Mouse (Mus musculus) adipocyte (in vitro differentiated cells): ENCODE data around the gene Elf1.
"Not testable (repeated sequence)": the region's sequence is repeated elsewhere in the genome, so short reads cannot be mapped to it uniquely, and the experiment has no call there.

Experiments used
- DNase-seq: peaks from one replicate; pipeline ENCODE4 v3.0.0-alpha.2; 2016; ENCODE audit warnings: low spot score

Elf1 gene

DNA sequence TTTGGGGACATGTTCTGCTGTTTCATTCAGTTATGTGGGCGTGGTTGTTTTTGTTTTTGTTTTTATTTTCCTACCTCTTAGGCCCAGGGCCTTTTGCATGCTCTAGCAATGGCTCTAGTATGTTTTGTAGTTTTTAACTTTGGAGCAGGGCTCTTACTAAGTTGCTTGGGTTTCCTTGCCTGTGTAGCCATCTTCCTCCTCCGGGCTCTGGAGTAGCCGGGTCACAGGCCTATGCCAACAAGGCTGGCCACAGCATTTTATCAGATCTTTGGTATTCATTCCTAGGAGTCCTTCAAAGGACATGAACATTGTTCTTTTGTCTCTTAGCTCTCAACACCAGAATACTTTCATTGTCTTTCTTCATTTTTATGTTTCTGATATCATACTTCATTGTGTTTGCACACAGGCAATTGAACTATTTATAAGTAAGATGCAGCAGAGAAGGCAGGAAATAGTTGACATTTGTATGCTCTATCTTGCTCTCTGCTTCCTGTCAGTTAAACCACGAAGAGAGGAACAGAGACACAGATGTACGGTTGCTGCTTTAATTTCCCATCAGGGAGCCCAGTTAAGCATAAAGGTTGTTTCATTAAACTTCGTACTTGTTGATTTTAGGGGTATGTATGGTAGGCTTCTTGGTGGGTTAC is 40.6 kb downstream of the Elf1 start:
- DNase-seq, result no peak

DNA sequence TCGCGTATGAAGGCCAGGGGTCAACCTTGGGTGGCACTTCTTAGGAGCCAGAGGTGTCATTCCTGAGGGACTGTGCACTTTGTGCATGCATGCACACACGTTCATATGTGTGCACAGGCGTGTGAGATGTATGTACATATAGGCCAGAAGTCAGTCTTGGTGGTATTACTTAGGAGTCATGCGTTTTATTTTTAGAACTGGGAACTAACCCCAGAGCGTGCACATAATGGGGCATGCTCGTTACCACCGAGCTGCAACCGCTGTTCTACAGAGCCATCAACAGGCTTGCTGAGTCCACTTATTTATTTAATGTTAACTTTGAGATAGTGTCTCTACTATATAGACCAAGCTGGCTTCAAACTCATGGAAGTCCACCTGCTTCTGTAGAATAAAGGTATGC is 41.4 kb downstream of the Elf1 start:
- DNase-seq, result no peak

DNA sequence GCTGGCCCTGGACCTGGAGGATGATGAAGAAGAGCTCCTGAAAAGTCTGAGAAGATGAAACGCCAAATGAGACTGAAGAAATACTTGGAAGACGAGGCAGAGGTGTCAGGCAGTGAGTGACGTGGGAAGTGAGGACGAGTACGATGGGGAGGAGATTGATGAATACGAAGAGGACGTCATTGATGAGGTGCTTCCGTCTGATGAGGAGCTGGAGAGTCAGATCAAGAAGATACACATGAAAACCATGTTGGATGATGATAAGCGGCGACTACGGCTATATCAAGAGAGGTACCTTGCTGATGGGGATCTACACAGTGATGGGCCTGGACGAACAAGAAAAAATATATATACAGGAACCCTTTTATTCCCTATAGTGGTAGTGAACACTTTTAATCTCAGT is 45.1 kb downstream of the Elf1 start:
- not testable (repeated sequence) for DNase-seq

DNA sequence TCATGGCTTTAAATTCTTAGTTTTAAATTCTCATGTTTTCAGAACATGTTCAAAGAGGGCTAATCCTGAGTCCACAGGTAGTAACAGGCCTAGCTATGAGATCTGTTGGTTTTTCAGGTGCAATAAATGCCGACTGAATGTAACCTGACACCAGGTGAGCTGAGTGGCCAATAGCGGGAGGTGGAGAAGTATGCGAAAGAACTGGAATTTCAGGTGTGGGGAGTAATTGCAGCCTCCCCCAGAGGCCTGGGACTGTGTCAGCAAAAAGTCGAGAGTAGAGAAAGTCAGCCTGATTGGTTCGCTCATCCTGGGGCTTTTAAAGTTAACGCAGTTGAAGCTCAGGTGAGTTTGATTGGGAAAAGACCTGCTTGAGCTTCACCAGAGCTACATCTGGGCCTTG is 46.7 kb downstream of the Elf1 start:
- DNase-seq, result no peak

DNA sequence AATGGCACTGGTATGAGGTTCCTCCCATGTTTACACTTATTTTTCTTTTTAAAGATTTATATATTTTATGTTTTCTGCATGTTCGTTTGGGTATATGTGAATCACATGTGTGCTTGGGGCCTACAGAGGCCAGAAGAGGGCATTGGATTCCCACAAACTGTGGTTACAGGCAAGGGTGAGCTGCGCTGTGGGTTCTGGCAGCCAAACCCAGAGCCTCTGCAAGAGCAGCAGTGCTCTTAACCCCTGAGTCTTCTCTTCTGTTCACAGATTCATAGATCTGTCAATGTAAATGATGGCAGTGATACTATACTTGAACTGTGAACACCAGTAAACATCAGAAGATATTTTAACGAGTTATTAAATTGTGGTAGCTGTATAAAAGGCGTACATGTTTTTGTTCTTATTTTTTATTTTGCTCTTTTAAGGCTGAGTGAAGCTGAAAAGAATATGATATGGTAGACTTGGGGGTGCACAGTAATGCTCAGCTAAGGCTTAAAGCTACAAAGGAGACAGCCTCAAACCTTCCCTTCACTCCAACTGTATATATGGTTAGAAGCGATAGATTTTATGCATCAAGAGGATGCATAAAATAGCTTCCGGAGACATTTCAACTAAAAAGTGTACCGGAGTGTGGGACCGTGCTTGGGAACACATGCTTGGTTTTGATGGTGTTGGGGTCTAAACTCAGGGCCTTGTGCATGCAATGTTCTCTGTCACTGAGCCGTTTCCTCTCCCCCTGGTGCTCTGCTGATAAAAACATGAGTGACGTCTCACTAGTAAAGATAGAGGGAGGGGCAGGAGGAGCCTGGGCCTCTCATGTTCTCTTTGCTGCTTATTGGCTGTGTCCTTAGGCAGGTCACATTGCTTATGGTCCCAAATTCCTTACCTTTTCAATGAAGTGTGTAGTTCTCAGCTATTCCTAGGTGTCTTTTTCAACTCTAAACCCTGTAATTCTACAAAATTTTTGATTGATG is 48.9 kb downstream of the Elf1 start:
- no peak for DNase-seq

DNA sequence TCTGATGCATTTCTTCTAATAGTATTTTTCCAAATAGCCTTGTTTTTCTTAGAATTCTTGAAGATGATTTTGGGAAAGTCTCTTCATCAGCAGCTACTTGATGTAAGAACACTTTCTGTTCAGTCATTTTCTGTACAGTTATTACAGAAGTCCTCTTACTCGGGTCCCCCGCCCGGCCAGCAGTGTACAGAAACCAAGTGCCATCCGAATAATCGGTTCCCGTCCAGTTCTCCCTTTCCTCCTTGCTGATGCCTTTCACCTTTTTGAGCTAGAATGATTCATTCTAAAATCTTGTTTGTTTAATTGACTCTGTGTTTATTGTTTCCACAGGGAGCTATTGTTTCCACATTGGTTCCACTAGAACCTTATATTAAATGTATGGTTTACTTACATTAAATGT is 49.8 kb downstream of the Elf1 start:
- DNase-seq, result no peak

DNA sequence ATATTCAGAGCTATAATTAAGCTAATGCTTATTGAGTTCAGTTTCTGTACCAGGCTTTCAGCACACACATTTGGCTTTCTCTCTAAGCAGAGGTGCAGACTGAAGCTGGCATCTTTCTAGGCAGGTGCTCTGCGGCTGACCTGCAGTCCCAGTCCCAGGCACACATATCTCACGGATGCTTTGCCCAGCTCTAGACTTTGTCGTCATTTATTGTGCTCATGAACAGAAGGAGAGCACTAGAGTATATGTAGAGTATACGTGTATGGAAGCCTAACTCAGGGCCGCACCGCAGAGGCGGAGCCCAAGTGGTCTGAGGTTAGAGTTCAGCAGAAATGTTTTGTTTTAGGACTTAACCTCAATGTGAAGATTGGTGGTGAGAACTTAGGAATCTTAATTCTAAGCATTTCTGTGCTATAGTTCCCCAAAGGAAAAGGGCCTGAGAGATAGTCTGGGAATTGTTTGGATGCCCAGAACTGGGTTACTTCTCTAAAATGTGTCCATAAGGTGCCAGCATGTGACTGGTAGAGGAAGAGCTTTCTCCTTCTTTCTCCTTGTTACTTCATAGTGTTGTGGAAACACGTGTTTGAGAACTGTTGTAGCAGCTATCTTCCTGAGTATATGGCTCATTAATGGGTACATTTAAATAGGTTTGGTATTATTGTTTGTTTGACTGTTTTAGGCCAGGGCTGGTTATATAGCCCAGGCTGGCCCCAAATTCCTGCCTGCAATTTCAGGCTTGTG is 51.2 kb downstream of the Elf1 start:
- no peak for DNase-seq

DNA sequence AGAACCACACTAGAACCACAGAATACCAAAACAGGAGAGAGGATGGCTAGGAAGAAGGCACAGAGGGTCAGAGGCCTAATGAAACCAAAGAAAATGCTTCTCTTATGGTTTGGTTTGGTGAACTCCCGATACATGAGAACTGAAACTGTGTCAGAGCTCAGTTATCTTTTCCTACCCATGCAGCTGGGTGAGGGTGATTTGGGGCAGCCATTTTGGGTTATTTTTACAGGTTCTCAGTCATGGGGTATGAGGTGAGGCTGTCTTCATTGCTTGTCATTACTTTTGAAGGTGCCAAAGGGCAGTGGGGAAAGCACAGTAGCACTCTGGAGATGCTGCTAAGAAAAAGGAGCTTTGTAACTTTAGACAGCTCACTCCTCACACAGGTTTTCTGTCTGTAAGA is 52.4 kb downstream of the Elf1 start:
- DNase-seq, result peak; percentile 8

DNA sequence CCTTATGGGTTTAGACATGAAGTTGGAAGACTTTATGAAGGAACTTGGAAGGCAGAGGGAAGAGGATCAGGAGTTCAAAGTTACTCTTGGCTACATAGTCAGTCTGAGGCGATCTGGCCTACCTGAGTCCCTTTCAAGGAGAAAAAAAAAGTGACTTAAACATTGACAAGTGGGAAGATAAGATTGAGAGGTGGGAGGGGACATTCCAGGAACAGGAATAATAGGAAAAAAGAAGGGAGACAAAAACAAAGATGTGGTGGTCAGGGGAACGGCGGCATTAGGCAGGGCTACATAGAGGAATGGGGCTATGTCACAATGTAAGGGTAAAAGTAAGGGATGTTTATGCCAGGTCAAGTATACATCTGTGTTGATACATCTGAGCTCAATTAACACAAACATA is 53.2 kb downstream of the Elf1 start:
- no peak for DNase-seq

DNA sequence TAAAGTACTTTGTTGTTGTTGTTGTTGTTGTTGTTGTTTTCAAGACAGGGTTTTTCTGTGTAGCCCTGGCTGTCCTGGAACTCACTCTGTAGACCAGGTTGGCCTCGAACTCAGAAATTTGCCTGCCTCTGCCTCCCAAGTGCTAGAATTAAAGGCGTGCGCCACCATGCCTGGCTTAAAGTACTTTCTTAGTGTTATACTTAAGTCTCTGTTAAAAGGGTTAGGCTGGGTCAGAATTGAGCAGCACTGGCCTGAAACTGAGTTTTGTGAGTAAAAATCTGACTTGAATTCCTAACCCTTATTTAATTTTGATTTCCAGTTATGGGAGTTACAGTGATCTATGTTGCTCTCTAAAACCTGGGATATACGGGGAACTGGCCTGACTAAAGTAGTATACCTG is 53.7 kb downstream of the Elf1 start:
- not testable (repeated sequence) for DNase-seq

DNA sequence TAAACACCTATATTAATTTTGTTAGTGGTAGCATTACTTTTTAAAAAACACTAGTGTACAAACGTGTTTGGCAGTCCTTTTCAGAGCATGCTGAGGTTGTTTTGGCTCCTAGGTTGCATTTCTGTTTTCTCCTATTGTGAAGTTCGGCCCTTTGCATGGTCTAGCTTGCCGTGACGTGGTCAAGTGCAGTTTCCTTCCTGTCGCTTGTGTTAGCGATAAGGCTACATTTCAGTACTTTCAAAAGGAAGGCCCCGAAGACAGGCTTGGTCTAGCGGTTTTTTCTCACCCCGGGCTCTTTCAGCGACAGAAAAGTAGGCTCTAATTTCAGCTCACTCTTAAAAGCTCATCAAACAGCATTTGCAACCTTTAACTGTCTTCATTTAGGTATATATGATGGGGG is 54.3 kb downstream of the Elf1 start:
- DNase-seq, result no peak

DNA sequence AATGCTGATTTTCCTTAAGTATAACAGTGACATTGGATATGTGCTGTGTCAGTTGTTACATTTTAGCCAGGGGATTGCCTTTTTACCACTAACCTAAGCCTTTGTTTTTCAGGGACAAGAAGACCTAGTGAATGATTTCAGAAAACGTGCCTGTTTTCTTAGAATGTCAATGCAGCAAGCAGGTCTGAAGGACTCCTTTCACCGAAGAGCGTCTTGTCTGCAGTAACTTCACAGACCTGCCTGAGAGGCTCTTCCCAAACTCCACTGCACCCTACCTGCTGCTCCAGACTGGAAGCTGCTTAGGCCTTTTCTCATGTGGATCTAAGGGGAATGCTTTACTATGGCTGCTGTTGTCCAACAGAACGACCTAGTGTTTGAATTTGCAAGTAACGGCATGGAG is 55.0 kb downstream of the Elf1 start:
- DNase-seq, result no peak

DNA sequence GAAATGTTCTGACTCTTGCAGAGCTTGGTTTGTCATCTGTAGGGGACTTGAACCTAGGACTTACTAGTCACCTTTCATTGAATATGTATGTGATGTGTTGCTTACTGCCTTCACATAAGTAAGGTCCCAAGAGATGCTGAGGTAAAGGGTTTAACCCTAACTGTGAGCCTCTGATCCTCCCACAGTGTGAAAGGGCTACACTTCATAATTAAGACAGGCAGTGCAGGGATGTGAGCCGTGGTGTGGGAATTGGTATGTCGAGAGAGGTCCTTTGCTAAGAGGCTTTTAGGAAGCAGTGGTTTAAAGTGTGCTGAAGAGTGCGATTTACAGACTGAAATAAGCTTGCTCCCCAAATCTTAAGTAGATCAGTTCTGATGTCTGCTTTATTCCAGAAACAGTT is 55.8 kb downstream of the Elf1 start:
- no peak for DNase-seq

DNA sequence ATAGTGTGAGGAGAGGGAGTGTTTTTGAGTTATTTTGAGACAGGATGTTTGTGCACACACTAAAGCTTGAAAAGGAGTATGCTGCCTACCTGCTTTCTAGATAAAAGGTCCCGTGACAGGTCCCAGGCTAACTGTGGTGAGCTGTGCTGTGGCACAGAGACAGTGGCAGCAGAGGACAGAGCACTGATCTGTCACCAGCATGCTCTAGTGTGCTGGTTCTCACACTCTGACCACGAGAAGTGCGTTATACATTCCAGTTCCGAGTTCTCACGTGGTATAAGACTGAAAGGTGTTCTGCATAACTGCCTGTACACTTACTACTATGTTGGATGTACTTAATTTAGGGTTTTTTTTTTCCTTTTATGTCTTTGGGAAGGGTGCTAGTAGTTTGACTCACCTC is 56.5 kb downstream of the Elf1 start:
- DNase-seq, result no peak

DNA sequence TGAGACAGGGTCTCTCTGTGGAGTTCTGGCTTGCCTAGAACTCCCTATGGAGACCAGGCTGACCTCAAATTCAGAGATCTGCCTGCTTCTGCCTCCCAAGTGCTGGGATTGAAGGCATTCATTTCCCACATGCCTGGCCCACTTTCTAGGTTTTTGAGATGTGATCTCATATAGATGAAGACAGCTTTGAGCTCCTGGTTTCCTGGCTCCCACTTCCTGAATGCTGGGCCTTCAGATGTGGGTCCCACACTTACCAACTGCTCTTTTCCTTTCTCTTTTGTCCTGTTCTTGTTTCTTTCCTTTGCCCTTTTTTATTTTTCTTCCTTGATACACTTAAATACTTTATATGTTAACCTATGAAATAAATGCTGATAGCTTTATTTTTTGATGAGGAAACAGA is 56.9 kb downstream of the Elf1 start:
- DNase-seq, result no peak

DNA sequence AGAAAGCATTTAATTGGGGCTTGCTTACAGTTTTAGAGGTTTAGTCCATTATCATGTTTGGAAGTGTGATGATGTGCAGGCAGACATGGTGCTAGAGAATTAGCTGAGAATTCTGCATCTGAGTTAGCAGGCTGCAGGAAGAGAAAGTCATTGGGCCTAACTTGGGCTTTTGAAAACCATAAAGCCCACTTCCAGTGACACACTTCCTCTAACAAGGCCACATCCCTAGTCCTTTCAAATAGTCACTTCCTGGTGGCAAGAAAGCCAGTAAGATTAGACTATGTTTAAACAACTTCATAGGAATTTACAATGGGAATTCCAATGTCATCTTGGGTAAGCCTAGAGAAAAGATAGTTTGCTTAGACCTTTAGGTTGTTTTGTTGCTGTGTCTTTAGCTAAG is 60.6 kb downstream of the Elf1 start:
- no peak for DNase-seq

DNA sequence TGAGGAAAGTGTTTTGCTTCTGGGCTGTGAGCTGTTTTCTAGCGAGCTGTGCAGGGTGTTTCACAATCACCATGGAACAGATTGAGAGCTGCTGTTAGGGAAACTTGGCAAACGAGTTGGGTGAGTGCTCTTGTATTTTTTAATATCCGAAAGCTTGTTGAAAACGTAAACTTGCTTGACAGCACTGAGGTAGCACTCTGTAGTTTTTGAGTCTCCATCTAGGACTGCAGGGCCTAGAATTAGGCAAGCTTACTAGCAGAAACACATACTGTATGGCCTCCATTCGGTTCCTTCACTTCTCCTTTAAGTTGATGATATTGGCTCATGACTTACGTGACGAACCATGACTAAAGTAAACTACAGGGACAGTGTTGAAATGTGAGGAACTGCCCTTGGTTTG is 68.3 kb downstream of the Elf1 start:
- peak; percentile 92 for DNase-seq

DNA sequence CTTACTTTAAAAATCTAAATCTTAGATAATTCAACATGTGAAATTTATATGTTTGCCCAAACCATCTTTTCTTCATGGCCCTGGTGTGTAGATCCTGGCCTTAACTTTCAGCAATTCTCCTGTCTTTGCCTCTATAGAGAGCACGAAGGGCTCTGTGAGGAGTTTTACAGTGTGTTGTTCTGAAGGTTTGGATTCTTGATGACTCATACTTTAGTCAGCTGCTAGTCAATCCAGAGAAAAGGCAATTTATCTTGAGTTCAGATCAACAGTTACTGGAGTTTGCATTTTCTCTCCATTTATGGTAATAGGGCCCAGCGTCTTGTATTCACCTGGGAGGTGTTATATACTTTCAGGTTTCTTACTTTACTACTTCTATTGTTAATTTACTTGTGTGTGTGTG is 70.9 kb downstream of the Elf1 start:
- DNase-seq, result peak; percentile 45

DNA sequence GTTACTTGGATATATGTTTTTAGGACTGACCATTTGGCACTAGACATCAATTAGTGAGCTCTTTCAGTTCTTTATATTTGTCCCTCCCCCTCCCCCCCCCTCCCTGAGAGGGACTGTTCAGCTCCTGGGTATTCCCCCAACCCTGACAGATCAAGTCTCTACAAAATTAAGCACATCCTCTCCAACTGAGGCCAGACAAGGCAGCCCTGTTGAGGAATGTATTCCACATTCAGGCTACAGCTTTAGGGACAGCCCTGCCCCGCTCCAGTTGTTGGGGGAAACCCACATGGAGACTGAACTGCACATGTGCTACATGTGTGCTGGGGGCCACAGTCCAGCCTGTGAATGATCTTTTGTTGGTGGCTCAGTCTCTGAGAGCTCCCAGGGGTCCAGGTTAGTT is 71.9 kb downstream of the Elf1 start:
- no peak for DNase-seq

DNA sequence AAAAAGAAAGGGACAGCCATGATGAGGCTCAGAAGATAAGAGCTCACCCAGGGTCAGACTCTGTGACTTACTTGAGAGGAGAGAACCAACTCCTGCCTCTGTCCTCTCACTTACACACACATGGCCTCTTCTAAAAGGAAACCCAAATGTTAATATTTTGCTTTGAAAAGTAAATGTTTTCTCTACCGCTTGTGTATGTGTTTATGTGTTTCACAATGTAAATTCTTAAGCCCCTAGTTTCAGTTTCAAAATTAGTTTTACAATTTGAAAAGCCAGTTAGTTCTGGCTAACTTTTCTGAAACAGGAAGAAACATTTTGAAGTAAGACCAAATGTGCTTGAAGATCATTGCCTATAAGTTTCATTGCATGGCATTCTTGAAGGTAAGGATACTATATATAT is 76.8 kb downstream of the Elf1 start:
- DNase-seq, result no peak

DNA sequence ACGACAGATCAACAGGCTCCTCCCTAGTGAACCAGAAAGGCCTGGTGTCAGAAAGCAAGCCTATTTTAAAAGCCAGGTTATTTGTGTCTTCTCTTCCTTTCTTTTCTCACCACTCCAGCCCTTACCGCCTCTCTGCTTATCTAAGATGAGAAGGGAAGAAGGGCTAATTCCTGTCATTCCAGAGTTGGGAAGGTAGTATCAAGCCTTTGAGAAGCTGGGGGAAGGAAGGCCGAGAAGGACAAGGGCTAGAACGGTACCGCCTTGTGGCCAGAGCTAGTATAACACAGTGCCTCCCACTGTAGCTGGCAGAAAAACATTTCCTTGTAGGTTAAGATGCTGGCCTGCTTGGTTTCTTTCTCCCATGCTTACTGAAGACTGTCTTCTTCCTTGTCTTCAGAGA is 81.8 kb downstream of the Elf1 start:
- DNase-seq, result peak; percentile 77

DNA sequence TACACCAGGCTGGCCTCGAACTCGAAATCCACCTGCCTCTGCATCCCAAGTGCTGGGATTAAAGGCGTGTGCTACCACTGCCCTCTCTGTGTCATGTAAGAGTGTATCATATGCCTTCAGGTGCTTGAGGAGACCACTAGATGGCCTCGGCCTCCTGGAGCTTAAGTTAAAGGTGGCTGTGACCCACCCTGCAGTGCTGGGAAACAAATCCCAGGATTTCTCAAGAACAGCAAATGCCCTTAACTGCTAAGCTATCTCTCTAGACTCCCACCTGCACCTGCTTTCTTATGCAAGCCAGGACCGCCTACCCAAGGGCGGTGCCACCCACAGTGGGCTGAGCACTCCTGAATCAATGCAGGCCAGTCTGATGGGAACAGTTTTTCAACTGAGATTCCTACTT is 83.8 kb downstream of the Elf1 start:
- no peak for DNase-seq
